Mouse (Mus musculus): Measurements from ENCODE around the gene Btnl2.

The Btnl2 gene

DNA sequence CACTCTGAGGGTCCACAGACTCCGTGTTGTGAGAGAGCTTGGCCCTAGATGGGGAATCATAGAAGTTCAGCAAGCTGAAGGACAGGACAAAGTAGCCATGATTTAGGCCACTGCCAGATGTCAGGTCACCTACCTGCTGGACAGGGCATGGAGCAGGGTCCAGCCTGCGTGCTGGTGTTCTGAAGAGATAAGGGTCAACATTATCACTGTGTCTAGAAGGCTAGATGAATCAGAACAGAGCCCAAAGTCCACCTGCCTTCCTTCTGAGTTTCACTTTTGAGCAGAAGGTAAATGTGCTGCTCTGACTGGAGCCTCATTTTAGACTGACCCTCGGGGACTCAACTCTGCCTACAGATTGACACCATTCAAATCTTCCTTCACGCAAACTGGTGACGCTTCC lies at the start of gene Btnl2:
Gene Btnl2 (plus strand): TSS at position 284 of the 400 bp plus-strand sequence.
- no peak for DNase-seq (ENCODE audit: low spot score)

DNA sequence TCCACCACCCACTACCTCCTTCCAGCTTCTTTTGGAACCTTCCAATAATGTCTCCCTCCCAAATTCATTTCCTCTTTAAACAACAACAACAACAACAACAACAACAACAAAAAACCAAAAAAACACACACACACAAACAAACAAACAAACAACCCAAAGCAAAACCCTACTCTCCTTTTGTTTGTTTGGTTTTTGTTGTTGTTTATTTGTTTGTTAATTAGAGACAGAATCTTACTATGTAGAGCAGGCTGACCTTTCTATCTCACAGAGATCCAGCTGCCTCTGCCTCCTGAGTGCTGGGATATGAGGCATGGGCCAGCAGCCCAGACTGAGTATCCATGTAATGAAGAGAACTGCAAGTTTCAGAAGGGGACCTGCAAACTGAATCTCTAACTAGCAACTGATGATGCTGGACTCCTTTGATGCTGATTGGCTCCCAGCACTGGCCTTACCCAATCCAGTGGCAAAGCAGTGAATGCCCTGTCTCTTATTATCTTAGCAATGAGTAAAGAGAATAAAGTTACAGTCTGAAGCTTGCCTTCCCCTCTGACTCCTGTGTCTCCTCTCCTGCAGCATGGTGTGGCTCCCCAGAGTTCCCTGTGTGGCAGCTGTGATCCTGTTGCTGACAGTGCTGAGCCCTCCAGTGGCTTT lies 49.1 kb upstream of the Btnl2 start, which contains the start of gene H2-Eb1:
Gene H2-Eb1 (plus strand): TSS at position 488 of the 651 bp plus-strand sequence.
- peak; percentile 89 for DNase-seq (ENCODE audit: low spot score)

DNA sequence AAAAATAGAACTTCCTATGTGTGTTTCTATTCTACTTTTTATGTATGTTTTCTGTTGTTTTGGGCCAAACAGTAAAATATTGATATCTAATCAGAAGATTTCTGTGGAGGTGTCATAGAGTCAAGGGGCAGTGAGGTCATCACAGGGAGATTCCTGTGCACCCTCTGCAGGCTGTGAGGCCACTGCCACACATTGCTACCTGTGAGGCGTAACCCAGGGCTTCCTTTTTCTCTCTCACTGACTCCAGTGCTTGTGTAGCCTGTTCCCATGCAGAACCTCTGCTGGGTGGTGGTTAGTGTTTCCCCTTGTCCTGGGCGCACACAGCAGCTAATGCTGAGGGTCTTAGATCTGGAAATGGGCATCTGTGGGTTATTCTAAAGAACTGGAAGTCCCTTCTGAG lies 48.2 kb upstream of the Btnl2 start:
- DNase-seq (ENCODE audit: low spot score), result no peak

DNA sequence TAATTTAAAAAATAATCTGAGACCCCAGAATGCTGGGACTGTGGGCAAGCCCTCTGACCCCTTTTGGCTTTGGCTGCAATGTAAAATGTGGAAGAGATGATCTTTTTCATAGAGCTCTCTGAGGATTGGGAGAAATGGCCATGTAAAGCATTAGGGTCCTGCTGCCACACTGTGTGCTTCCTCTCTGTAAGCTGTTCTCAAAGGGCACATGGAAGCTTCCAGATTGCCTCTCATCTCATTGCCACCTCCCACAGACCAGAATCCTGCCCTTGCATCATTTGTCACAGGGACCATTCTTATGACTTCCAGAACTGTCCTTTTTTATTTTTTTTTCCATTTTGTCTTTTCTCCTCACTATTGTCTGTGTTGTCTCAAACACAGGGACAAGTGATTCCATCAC lies 47.4 kb upstream of the Btnl2 start:
- DNase-seq (ENCODE audit: low spot score), result no peak

DNA sequence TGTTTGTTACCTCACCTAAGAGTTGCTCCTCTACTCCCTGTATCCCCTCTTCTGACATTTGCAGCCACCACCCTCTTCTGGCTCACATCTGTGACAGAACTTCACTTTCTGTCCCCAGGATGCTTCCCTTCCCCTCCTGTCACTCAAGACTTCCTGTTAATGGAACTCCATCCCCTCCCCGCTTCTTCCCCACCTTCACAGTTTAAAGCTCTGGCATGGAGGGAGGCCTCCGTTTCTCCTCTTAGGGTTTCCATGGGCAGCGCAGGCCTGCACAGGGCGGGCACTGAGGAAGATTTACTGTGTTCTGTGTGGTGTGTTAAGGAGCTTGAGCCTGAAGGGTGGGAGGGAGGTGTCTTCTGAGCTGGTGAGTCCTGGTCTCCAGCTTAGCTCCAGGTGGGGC lies 46.5 kb upstream of the Btnl2 start:
- DNase-seq (ENCODE audit: low spot score), result no peak

DNA sequence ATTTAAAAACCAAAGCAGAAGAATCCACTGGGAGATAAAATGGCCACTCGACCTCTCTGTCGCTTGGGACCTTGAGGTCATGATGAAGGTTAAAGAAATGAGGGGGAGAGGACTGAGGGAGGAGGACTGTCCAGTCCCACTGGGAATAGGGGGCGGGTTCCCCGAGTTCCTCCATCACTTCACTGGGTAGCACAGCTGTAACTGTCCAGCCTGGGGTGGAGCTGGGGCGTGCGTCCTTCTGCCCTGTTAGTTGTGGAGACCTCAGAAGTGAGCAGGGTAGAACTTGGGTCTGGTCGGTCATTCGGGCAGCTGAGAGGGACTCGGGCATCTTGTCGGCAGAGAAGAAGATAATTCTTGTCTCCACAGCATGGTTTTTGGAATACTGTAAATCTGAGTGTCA lies 45.4 kb upstream of the Btnl2 start:
- DNase-seq (ENCODE audit: low spot score), result no peak

DNA sequence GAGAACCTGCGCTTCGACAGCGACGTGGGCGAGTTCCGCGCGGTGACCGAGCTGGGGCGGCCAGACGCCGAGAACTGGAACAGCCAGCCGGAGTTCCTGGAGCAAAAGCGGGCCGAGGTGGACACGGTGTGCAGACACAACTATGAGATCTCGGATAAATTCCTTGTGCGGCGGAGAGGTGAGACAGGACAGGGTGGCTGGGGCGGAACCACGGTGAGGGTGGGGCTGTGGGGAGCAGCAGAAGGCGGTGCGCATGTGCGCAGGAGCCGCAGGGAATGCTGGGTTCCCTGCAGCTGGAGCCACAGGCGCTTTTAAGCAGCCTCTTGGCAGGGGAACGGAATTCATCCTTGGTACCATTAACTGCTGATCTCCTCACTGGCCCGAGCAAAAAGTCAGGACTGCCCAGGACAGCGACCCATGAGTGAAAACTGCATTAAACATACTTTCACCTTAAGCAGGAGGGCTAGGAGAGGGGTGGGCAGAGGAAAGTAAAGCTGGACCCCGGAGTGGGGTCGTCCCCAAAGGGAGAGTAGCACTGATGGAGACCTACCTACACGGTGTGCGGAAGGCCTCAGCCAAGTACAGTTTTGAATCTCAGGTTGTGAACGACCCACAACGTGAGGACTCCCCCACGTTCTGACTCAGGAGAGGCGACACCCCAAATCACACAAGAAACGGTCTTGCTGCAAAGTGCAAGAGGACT lies 44.8 kb upstream of the Btnl2 start:
- peak; percentile 65 for DNase-seq (ENCODE audit: low spot score)

DNA sequence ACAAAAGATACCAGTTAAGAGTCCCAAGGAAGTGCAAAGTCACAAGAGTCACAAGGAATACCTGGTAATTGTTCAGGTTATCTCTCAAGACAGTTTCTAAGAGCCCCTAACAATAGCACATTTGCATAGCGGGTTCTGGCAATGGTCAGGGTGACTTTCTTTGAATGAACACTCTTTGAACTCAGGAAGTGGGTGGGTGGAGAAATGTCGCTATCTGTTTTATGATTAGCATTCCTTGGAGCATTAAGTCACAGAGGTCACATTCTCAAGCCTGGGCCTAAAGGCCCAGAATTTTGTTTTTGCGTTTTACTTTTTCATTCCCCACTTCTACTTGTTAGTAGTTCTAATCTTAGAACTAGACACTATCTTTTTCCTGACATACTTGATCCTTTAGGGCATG lies 44.1 kb upstream of the Btnl2 start:
- peak; percentile 40 for DNase-seq (ENCODE audit: low spot score)

DNA sequence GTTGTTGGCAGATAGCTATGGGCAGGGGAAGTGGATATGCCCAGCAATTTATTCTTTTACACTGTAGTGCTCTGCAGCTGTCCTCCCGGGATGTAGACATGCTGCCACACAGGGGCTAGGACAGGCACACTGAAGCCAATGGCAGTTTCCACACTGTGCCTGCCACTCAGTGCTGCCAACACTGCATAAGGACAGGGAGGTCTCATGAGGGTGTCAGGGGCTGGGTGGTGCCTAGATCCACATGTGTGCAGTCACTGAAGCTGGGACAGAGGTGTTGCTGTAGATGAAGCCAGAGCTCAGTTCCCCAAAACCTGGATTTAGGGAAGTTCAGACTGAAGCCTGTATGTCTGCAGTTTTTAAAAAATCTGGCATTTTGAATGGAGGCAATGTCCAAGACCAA lies 42.4 kb upstream of the Btnl2 start:
- no peak for DNase-seq (ENCODE audit: low spot score)

DNA sequence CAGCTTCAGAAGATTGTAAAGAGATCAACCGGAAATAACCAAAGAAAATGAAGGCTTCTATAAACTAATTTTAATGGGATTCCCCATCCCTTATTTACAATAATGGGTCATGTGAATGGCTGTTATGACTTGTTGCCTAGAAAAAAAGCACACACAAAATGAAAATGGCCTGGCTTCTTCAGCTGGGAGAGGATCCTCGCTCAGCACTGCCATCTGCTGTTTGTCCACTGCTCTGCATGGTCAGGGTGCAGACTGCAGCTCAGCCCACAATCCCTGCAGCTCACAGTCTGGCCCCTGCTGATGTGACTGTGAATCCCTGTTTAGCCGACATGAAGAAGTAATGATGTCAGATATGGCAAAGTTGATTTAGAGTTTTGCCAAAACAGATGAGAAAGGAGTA lies 41.2 kb upstream of the Btnl2 start:
- DNase-seq (ENCODE audit: low spot score), result peak; percentile 81

DNA sequence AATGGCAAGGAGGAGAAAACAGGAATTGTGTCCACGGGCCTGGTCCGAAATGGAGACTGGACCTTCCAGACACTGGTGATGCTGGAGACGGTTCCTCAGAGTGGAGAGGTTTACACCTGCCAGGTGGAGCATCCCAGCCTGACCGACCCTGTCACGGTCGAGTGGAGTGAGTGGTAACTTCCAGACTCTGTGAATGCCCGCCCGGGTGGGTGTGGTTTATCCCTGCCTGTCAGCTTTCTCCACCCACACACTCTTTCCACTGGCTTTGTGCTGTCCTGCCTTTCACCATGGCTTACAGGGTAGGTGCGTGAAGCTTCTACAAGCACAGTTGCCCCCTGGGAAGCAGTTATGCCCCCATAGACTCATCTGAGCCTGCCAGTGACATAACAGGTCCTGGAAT lies 40.3 kb upstream of the Btnl2 start:
- no peak for DNase-seq (ENCODE audit: low spot score)

DNA sequence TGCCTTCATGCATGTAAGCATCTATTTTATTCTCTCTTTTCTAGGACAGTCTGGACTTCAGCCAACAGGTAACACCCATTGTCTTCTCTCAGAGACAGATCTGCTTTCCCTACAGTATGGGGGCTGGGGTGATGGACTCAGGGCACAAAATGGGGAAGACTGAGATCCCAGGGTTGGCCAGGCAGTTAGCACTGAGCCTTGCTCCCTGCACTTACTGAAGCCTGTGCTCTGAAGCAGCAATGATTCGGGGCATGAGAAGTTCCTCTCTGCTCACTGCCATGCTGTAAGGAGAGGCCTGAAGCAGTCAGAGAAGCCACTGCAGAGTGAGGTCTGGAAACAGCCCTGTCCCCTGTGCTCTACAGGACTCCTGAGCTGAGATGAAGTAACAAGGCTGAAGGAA lies 39.1 kb upstream of the Btnl2 start:
- DNase-seq (ENCODE audit: low spot score), result no peak

DNA sequence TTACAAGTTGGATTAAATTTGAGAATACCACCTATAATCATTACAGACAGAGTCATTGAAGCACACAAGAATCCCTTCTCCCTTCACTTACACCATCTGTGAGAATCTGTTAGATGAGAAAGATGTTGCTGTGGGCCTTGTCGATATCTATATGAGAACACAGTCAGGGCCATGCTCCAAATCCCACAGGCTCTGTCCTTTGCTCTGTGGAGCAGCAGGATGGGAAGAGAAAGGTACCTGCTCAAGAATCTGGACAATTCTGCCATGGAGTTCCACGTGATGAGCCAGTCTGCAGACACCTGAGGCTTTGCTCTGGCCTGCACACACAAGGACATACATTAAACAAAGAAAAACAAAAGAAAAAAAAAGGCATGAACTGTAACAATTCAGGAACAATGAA lies 37.9 kb upstream of the Btnl2 start:
- DNase-seq (ENCODE audit: low spot score), result no peak

DNA sequence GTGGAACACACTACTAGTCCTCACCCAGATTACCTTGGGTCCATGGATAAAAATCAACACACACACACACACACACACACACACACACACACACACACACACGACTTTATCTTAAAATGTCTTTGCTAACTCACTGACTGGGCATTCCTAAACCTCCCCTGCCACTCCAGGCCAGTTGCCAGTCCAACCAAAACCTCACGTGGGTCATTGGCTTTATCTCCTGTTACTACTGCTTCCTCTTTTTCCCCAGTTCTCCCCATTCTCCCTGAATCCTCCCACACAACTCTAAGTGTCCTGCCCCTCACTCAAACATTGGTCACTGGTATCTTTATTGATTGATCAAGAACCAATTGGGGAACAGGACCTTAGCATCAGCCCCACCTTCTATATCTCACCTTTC lies 37.3 kb upstream of the Btnl2 start:
- DNase-seq (ENCODE audit: low spot score), result no peak

DNA sequence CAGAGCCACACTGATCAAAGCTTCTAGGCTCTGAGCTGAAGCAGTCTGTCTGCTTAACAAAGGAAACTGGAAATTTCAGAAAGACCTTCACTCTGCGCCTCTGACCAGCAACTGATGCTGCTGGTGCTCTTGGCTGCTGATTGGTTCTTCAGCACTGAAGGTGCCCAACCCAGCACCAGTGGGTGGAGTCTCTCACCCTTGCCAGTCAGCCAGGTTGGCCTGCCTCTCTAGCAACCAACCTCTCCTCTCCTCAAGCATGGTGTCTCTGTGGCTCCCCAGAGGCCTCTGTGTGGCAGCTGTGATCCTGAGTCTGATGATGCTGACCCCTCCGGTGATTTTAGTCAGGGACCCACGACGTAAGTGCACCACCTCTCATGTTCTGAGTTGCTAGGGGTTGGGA lies 29.2 kb upstream of the Btnl2 start, which contains the start of gene H2-Eb2:
Gene H2-Eb2 (plus strand): TSS at position 230 of the 400 bp plus-strand sequence.
- DNase-seq (ENCODE audit: low spot score), result peak; percentile 38

DNA sequence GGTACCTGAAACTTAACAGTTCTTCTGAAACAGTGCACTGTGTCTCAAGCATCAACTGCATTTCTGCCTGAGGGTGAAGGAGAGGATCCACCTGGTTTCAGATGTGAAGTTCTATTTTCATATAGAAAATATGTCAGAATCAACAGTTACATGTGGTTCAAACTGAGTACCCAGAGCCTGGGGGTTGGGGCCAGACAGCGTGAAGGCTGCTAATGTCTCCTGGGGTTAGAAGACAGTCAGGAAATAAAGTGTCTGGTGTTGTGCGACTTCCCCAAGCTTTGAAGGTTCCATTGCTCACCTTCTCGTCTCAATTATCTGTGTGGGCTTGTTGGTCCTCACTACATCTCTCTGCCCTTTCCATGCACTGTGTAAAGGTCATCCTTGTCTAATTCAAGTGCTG lies 28.2 kb upstream of the Btnl2 start:
- DNase-seq (ENCODE audit: low spot score), result no peak

DNA sequence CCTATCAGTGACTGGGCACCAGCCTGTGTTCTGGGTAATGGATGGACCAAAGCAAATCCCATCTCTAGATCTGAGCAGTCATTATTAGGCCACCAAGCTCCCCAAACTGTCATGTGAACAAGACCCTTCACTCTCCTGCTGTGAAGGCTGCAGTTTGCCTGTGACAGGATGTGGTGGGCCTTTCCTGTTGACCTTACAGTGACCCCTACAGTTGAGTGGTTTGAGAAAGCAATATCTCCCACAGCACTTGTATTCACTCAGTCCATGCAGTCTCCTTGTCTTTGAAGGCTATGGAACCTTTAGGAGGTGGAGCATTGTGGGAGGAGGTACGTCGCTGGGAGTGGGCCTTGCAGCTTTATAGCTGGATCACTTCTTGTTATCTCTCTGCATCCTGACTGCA lies 24.8 kb upstream of the Btnl2 start:
- DNase-seq (ENCODE audit: low spot score), result peak; percentile 75

DNA sequence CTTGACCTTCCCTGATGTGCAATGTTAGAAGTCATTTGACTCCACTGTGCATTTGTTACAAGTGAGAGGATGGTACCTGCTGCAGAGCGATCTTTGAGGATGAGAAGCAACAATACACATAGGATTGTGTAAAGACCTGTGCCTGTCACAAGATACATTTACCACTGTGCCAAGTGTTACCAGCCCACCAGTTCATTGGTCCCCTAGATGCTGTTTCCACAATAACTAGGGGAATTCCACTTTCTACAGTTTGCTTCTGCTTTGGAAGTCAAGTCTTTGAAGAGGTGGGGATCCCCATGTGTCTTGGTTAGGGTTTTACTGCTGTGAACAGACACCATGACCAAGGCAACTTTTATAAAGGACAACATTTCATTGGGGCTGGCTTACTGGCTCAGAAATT lies 23.4 kb upstream of the Btnl2 start:
- no peak for DNase-seq (ENCODE audit: low spot score)

DNA sequence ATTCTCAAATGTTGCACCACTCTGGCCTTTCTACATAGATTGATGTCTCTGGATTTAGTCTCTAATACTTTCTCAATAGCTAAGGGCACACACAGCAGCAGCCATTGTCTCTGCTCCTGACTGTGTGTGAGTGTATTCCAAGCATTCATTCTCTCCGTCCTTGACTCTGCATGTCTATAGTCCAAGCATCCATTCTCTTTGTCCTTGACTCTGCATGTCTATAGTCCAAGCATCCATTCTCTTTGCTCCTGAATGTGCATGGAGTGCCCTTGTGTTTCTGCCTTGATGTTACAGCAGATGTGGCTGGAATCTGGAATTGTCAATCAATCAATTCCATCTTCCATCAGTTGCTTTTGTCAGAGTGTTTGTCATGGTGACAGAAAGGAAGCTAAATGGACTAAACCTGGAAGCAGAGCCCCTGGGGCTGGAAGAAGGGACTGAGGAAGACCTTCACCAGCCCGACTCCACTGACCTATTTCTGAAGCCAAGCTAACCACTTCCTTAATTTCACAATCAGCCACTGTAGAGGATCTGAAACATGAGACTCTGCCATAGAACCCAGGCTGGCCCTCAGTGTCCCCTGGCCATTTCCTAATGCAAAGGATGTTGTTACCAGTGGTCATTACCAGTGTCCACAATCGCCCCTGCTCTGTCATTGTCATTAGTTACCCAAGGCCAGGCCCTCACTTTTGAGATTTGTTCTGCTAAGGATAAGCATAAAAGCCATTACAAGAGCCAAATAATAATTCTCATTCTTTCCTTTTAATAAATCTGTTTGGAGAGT lies 13.8 kb upstream of the Btnl2 start:
- DNase-seq (ENCODE audit: low spot score), result no peak

DNA sequence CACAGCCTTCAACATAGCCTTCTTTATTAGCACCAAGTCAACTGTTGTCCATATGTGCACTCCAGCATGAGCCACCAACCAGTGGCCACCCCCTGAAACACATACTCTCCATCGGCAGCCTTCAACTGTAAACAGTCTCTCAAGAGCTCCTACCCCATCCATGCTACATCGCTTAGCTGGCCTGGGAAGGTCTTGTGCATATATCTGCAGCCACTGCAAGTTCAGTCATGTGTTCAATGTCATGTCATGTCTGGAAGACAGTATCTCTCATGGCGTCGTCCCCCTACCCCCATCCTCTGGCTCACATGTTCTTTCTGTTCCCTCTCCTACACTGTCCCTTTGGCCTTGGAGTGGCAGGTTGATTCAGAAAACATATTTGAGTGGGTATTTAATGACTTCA lies 9.7 kb upstream of the Btnl2 start:
- DNase-seq (ENCODE audit: low spot score), result no peak

DNA sequence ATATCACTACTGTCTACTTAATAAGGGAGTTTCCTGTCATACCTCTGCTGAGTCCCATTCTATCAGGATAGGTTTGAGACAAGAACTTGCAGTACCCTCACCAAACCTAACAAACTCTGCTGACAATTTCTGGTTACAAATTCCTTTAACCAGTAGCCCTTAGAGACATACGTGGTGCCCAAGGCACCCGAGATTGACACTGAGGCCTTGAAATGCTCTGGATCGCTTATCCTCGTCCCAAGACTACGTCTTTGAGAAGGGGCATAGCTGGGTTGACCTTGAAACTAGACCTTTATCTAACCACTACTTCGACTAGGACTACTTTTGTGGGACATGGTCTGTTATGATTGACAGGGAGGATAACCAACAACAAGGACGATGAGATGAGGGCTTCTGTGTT lies 9.1 kb upstream of the Btnl2 start:
- no peak for DNase-seq (ENCODE audit: low spot score)

DNA sequence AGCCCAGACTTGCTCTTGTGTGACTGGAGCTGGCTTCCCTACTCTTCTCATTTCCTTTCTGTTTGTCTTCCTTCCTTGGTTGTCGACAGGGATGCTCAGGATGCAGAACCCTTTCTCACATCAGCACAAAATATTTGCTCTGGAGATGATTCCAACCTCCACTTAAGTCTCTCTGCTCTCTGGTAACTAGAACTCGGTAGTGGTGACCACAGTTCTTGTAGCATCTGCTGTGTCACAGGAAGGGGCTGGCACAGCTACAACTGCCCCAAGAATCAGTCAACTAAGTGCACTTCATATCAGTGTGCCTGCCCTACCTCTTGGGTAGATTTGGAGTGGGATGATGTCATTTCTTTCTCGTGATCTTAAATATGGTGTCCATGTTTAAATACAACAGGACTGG lies 8.6 kb upstream of the Btnl2 start:
- no peak for DNase-seq (ENCODE audit: low spot score)
